Mouse (Mus musculus) MEL (cell line): ENCODE measurements at regions not wholly inside any gene's neighbourhood (a gene's known extent, or its start where the extent isn't known, plus 50 kb on each side); places are given as distances from the start of the nearest gene placed in this dataset.

Source experiments
- CTCF ChIP-seq, 3 experiments: IDR thresholded peaks in 2 of 3; conservative IDR thresholded peaks in 1 of 3; 2 replicates each; pipeline ENCODE4 v1.5.1; 2011 to 2012; ENCODE audit warnings: low read length in 3 of 3, low read depth in 2 of 3, mild to moderate bottlenecking in 2 of 3, improper control_type of control experiment in 1 of 3, inconsistent platforms in 1 of 3, mixed read lengths in 1 of 3, moderate library complexity in 1 of 3; ENCODE audit not compliant: control insufficient read depth in 1 of 3, insufficient read depth in 1 of 3, poor library complexity in 1 of 3, severe bottlenecking in 1 of 3
- E2F4 ChIP-seq: IDR thresholded peaks from 2 replicates; pipeline ENCODE4 v1.6.1; 2011; ENCODE audit warnings: low read depth, low read length, improper control_type of control experiment, borderline replicate concordance
- EP300 ChIP-seq, 2 experiments: IDR thresholded peaks; 2 replicates each; pipeline ENCODE4 v1.6.1; 2011; ENCODE audit warnings: improper control_type of control experiment in 2 of 2, low read length in 2 of 2, low read depth in 1 of 2, mild to moderate bottlenecking in 1 of 2
- MAFK ChIP-seq: IDR thresholded peaks from 2 replicates; pipeline ENCODE4 v1.6.1; 2011; ENCODE audit warnings: low read depth, mild to moderate bottlenecking, low read length, improper control_type of control experiment, borderline replicate concordance
- MAX ChIP-seq: IDR thresholded peaks from 2 replicates; pipeline ENCODE4 v1.6.1; 2011; ENCODE audit warnings: low read length, improper control_type of control experiment
- USF2 ChIP-seq, 2 experiments: IDR thresholded peaks; 2 replicates each; pipeline ENCODE4 v1.6.1; 2011 to 2012; ENCODE audit warnings: improper control_type of control experiment in 2 of 2, low read length in 2 of 2, borderline replicate concordance in 1 of 2, inconsistent platforms in 1 of 2, low read depth in 1 of 2, mild to moderate bottlenecking in 1 of 2; ENCODE audit not compliant: insufficient read depth in 1 of 2
- ZMIZ1 ChIP-seq: IDR thresholded peaks from 2 replicates; pipeline ENCODE4 v1.6.1; 2012; ENCODE audit warnings: low read depth, mild to moderate bottlenecking, inconsistent platforms, low read length, improper control_type of control experiment, moderate library complexity

- TF ChIP-seq USF2 (IDR thresholded peaks at IDR 0.05; ENCODE audit: borderline replicate concordance in 1 of 2, insufficient read depth in 1 of 2, low read depth in 1 of 2, low read length in 2 of 2) (no peak), MAX (no peak), EP300 (IDR thresholded peaks at IDR 0.05; ENCODE audit: low read depth in 1 of 2, low read length in 2 of 2) (no peak), MAFK (no peak), ZMIZ1 (no peak), CTCF (IDR thresholded peaks at IDR 0.05 in 2 of 3, conservative IDR thresholded peaks at IDR 0.05 in 1 of 3; ENCODE audit: control insufficient read depth in 1 of 3, insufficient read depth in 1 of 3, low read depth in 2 of 3, low read length in 3 of 3, poor library complexity in 1 of 3, severe bottlenecking in 1 of 3) (no peak), E2F4 (no peak)
Observed at GRCm38 (mm10) chr7:51101166-51101565, 409.7 kb upstream of the Ano5 start.
